Mouse (Mus musculus) kidney, adult 2 months (tissue): ENCODE results near the gene Taar6.

Experiments used
- CTCF ChIP-seq: fragments of 200-500 bp; conservative IDR thresholded peaks from 2 replicates; pipeline ENCODE4 v1.5.1; 2011; ENCODE audit warnings: low read depth, mild to moderate bottlenecking, control low read depth, low read length, moderate library complexity, mixed read lengths; ENCODE audit not compliant: insufficient read depth, insufficient read length
- POLR2A ChIP-seq: fragments of 200-500 bp; IDR thresholded peaks from one replicate; pipeline ENCODE4 v1.6.1; 2011; ENCODE audit warnings: low read depth, low read length, control low read depth

- peak; percentile 84 for TF ChIP-seq CTCF
- no peak for TF ChIP-seq POLR2A
These were observed 6.3 kb downstream of the Taar6 start for GRCm38 (mm10) chr10:23978901-23979705.
